Mouse (Mus musculus) embryo, embryonic 9.5 days (tissue): ENCODE data around the gene Smarcd1.

Experiments used
- DNase-seq: peaks from one replicate; pipeline ENCODE4 v3.0.0-alpha.2; 2017; ENCODE audit errors: extremely low spot score

The Smarcd1 gene

DNA sequence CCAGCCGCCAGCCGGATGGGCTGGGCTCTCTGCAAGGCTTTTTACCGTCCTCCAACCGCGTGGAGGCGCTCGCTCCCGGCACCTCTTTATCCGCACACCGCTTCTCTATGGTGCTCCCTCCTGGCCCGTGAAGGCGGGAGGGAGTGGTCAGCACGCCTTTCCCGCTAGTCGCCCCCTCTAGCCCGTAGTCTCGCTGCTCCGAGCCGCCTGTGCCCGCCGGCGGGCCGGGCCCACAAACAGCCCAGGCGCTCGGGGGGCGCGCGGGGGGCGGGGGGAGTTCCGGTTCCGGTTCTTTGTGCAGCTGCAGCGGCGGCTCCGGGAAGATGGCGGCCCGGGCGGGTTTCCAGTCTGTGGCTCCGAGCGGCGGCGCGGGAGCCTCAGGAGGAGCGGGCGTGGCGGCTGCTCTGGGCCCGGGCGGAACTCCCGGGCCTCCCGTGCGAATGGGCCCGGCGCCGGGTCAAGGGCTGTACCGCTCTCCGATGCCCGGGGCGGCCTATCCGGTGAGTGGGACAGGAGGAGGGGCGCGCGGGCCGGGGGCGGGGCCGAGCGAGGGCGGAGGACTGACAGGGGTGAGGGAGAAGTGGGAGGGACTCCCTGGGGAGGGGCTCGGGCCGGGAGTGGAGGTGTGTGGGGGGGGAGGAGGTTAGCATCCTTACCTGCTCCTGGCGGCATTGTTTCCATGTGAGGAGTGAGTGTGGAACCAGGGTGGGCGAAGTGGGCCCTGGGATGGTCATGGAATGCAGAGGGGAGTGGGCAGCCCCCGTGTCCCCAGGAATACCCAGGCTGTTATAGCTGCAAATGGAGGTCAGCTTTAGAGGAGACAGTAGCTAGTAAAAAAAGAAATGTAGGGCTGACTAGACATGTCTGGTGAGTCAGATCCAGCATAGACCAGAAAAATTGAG lies at the start of gene Smarcd1:
TSS of gene Smarcd1 (plus strand) at position 131 of the 902 bp plus-strand sequence.
- peak; percentile 99 for DNase-seq

- peak; percentile 58 for DNase-seq
These were observed 48.6 kb upstream of the Smarcd1 start for GRCm38 (mm10) chr15:99653291-99653690.

DNA sequence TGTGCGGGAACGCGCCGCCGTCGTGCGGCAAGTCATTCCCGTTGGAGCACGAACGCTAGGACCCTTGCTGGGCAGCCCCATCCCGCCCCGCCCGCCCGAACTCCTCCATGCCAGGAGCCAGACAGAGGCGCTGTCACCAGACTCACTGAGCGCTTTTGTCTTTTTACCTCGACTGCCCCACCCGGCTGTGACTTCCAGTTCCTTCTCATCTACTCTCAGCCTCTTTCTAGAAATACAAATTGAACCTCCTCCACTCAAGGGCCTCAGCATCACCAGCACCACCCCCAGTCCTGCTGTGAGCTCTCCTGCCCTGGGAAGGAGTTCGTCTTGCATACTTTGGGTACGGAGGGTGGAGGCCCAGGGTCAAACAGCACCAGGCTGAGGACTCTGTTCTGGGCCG lies 48.1 kb upstream of the Smarcd1 start:
- DNase-seq, result no peak

DNA sequence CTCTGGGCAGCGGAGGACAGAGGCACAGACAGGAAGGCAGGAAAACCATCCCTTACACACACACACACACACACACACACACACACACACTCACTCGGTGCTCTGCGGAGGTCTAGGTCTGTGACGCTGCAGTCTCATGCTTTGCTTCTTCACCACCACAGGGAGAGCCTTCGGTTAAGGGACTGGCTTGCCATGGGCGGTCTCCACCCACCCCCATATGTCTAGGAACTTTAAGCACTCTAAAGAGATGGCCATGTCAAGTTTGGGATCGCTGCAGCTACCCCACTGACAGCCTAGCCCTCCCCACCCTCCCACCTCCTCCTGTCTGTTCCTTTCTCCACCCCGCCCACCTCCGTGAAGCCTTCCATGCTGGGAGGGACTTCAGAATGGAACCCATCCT lies 46.0 kb upstream of the Smarcd1 start:
- no peak for DNase-seq

DNA sequence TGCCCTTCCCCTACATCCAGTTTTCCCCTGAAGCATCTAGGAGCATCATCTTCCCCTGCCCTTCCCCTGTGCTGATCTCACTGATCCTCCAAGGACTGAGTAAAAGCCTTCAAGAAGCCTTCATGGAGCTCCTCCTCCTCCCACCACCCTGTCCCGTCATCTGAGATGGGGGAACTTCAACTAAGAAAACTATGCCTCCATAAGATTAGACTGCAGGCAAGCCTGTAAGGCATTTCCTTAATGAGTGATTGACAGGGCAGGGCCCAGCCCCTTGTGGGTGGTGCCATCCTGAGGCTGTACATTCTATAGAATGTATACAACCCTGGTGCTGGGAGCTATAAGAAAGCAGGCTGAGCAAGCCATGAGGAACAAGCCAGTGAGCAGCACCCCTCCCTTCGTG lies 43.5 kb upstream of the Smarcd1 start:
- no peak for DNase-seq

GRCm38 (mm10) chr15:99661121-99661830 lies 40.7 kb upstream of the Smarcd1 start:
- DNase-seq, result no peak

DNA sequence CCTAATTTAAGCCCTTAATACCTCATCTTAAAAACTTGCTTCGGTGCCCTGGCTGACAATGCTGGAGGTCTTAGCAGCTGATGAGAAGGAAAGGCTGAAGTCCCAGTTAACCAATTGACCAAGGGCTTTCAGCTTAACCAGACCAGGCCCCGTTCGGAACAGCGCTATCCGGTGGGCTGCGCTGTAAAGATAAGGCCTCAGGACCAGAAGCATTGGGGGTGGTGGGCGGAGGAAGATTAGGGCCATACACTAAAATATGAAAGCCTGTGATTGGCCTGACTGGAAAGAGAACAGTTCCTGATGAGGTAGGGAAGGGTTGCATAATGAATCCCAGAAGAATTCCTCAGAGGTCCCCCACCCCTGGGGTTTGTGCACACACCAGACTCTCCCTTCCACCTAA lies 39.6 kb upstream of the Smarcd1 start:
- DNase-seq, result no peak

DNA sequence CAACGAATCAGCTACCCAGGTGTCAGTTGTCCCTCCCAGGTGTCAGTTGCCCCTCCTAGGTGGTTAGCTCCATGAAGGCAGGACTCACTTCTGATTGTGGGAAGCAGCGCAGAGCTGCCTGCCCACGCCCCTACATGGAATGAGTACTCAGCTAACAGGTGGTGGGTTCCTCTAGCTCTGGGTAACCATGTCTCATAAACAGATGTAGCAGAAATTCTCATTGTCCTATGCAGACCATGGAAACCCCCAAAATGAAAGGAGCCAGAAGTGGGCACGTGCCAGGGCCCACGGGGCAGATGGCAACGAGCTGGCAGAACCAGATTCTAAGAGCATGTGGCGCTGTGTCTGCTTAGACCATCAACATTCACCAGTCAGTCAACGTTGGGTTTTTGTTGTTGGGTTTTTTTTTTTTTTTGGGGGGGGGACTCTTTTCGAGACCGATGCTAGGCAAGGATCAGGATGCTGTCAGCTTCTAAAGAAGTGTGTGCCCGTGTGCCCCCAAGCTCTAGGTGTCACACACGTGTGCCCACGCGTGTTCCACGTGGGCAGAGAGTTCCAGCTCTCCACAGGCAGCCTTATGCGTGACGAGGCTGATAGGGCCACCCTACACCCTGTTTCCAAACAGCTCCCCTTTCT lies 37.8 kb upstream of the Smarcd1 start:
- no peak for DNase-seq

DNA sequence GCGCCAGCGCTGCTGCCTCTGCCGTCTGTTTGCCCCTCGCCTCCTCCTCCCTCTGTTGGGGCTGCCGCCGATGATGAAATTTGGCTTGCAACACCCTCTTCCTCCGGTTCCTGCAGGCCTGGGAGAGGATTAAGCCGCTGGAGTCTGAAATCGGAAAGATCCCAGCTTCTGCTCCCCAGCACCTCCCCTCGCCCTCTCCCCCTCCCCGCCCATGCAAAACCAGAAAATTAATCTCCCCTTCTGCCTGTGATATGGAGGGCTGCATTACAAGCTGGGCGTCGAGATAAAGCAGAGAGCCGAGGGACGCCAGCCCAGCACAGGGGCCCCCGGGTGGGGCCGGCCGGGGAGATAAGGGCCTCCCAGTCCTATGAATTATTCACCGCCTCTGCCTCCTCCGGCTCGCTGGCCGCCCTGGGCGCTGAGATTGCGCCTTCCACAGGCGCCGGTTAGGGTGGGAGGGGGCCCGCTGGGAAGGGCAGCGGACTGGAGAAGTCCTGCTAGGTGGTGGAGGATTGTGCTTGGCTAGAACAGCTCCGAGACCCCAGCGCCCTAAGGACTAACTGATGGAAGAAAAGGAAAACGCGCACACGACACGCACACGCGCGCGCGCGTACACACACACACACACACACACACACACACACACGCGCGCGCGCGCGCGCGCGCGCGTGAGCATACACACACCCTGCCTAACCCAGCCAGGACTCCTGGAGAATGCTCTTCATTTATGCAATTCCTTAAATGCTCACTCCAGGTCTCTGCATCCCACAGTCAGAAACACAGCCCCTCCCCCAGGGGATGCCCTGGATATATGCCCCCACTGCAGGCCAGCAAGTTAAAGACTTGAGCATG lies 37.1 kb upstream of the Smarcd1 start:
- DNase-seq, result peak; percentile 62

GRCm38 (mm10) chr15:99667544-99667943 lies 34.4 kb upstream of the Smarcd1 start:
- DNase-seq, result no peak

DNA sequence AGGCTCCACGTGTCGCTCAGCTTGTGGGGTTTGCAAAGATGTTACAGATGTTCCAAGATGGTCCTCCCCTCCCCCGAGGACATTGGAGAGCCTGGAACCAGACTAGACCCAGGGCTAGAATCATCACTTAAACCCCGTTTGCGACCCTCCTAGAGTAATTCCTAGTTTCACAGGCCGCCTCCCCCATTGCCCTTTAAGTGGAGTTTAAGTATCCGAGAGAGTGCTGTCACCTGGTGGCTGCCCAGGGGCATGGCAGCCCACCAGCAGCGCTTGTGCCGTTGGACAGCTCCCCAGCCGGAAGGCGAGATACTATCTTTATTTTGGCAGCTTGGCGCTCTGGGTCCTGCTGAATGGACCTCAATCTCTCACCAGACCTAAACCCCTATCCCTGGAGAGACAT lies 33.0 kb upstream of the Smarcd1 start:
- peak; percentile 75 for DNase-seq

- DNase-seq, result no peak
These were observed 32.5 kb upstream of the Smarcd1 start for GRCm38 (mm10) chr15:99669392-99669791.

DNA sequence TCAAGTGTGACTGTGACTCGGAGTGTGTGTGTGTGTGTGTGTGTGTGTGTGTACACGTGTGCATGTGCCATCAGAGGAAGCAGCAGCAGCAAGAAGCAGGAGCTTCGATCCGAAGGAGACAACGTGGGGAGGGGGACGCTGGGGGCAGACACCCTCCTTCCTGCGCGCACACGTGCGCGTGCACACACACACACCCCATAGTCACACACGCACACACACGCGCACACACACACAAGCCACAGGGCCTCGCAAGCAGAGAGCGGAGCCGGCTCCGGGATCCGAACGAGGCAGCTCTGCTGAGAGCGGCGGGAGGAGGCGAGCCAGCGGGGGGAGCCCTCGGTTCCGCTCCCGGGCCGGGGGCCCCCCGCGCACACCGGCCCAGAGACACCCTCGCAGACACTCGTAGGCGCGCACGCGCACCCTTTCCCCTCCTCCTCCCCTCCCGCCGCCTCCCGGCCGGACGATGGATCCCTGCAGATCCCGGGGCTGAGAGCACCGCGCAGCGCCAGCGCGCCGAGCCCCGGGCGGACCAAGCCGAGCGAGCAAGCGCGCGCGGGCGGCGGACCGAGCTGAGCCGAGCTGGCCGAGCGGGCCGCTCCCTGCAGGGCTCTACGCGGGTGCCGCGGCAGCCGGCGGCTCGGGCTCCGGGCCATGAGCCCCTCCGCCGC lies 31.6 kb upstream of the Smarcd1 start, which contains the start of gene Asic1:
TSS of gene Asic1 (plus strand) at position 215 of the 668 bp plus-strand sequence.
- peak; percentile 65 for DNase-seq

GRCm38 (mm10) chr15:99670964-99671670 lies 30.8 kb upstream of the Smarcd1 start:
- DNase-seq, result no peak

DNA sequence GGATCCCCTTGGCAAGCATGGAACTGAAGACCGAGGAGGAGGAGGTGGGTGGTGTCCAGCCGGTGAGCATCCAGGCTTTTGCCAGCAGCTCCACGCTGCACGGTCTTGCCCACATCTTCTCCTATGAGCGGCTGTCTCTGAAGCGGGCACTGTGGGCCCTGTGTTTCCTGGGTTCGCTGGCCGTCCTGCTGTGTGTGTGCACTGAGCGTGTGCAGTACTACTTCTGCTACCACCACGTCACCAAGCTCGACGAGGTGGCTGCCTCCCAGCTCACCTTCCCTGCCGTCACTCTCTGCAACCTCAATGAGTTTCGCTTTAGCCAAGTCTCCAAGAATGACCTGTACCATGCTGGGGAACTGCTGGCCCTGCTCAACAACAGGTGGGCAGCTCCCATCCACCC lies 30.1 kb upstream of the Smarcd1 start:
- DNase-seq, result no peak

GRCm38 (mm10) chr15:99674866-99675265 lies 27.1 kb upstream of the Smarcd1 start:
- DNase-seq, result no peak

GRCm38 (mm10) chr15:99677089-99677488 lies 24.8 kb upstream of the Smarcd1 start:
- no peak for DNase-seq

- DNase-seq, result peak; percentile 62
These were observed 23.7 kb upstream of the Smarcd1 start for GRCm38 (mm10) chr15:99678063-99678800.

DNA sequence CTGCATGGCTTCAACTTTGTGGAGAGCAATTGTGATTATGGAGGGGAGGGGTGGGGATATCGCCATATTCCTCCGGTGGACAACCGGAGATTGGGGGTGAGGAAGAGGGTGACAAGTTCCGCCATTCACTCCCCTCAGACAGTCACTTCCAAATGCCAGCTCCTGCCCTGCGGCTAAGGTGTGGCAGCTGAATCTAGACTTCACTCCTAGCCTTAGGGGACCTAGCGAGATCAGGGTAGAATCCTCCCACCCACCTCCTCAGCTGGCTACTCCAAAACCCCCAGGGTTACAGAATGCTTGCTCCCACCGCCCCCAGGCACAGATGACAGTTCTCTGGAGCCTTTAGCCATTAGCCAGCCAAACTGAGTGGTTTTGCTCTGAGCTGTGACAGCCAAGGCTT lies 22.9 kb upstream of the Smarcd1 start:
- DNase-seq, result no peak

DNA sequence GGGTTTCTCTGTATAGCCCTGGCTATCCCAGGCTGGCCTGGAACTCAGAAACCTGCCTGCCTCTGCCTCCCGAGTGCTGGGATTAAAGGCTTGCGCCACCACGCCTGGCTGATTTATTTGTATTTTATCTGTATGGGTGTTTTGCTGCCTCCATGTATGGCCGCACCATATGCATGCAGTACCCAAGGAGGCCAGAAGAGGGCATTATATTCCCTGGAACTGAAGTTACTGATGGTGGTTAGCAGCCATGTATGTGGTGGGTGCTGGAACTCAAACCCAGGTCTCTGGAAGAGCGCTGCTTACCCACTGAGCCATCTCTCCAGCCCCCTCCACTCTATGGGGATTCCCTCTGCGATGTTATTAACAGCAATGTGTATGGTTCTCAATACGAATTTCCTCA lies 19.0 kb upstream of the Smarcd1 start:
- DNase-seq, result no peak
